Mouse (Mus musculus) cerebellum, adult 2 months (tissue): Measurements from ENCODE around the gene Ropn1l. TPM values are rescaled to one million over a fixed set of nuclear protein-coding genes. Genes with fewer than 3 reads are reported as not detected.

Source experiments
- DNase-seq, 2 experiments: peaks; one replicate each; pipeline ENCODE4 v3.0.0; 2021
- H3K27ac ChIP-seq: fragments of 200-500 bp; 2 replicates; pipeline ENCODE4 v1.5.1; 2012; ENCODE audit warnings: low read length, control low read depth, inconsistent platforms; ENCODE audit not compliant: insufficient read depth
- H3K27me3 ChIP-seq: fragments of 200-500 bp; 2 replicates; pipeline ENCODE4 v1.6.1; 2012; ENCODE audit warnings: inconsistent platforms, mild to moderate bottlenecking, low read length, moderate library complexity; ENCODE audit not compliant: control insufficient read depth, insufficient read depth
- H3K4me1 ChIP-seq: fragments of 200-500 bp; 2 replicates; pipeline ENCODE4 v1.6.1; 2011; ENCODE audit warnings: low read length; ENCODE audit not compliant: control insufficient read depth, insufficient read depth
- H3K4me3 ChIP-seq: fragments of 200-500 bp; replicated peaks from 2 replicates; pipeline ENCODE3; 2011; ENCODE audit warnings: mild to moderate bottlenecking, low read depth, low read length, control low read depth; ENCODE audit not compliant: insufficient read depth
- CTCF ChIP-seq: fragments of 200-500 bp; IDR thresholded peaks from 2 replicates; pipeline ENCODE4 v1.5.1; 2011; ENCODE audit warnings: low read depth, mild to moderate bottlenecking, control low read depth, low read length, moderate library complexity, borderline replicate concordance; ENCODE audit not compliant: insufficient read depth
- POLR2A ChIP-seq: fragments of 200-500 bp; IDR thresholded peaks from 2 replicates; pipeline ENCODE4 v1.6.1; 2011; ENCODE audit warnings: low read length, control low read depth, borderline replicate concordance; ENCODE audit not compliant: insufficient read depth
- WGBS: fragments of 180-500 bp; shearing (Covaris S2); methylation state at CpG from one replicate; pipeline ENCODE4 v1.1.7; 2018; 5-methylcytosine and 5-hydroxymethylcytosine counted together
- polyA plus RNA-seq: library from polyadenylated mRNA; depleted of rRNA; stranded (reverse); fragments of >200 nt; gene quantifications from 2 replicates; pipeline ENCODE4 v1.2.3, GENCODE M21; 2012

The Ropn1l gene
- polyA plus RNA-seq, 1 experiment = 1.3 TPM

DNA sequence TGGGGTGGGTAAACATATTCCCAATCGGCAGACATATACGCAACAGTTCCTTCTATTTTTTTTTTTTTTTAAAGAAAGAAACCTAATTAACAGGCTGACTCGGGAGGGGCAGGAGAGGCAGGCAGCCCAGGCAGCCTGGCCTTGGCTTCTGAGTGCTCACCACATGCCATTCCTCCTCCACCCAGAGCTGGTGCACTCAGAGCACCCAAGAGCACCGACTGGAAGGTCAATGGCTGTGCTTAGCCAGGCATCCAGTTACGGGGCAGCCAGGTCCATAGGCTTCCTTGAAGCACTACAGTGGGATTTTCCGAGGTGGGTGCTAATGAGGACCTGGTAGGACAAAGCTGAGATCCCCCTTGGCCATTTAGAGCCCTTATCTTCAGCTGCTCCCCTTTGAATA, 11.5 kb downstream of the Ropn1l start:
- Histone ChIP-seq H3K27me3 (no peaks in the 10 kb centered on the region), H3K4me3 (no peak overlapping the region), H3K4me1 (0 out of 2 replicates have a peak, but pooled peaks cover under 1% of the 10 kb centered on the region), H3K27ac (no peak overlapping the region)
- 78% methylated on average over 6 of the region's 6 CpGs for WGBS
- DNase-seq = no peak
- TF ChIP-seq POLR2A = no peak
- no peak for TF ChIP-seq CTCF

DNA sequence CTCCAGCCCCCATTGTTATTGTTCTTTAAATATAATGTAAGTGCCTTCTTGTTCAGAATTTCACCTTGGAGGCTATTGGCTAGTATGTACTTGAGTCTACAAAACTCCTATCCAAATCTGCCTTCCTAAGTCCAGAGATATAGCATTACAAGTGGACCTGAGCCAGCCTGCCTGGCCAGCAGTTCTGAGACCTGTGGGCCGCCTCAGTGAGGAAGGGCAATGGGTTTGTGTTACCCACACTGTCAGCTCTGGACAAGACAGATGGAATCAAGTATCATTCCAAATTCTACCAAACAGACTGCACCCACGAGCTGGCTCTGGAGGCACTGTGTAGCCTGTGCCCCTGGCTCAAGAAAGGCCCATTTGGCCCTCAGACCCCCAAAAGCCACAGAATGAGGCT, 16.7 kb downstream of the Ropn1l start:
- 30% methylated on average over 2 of the region's 2 CpGs for WGBS
- H3K27me3 ChIP-seq = no peaks in the 10 kb centered on the region
- H3K4me1 ChIP-seq = no peaks in the 10 kb centered on the region
- H3K4me3 ChIP-seq = no peak overlapping the region
- TF ChIP-seq POLR2A (no peak), CTCF (no peak)
- no peak for DNase-seq
- no peak overlapping the region for H3K27ac ChIP-seq

DNA sequence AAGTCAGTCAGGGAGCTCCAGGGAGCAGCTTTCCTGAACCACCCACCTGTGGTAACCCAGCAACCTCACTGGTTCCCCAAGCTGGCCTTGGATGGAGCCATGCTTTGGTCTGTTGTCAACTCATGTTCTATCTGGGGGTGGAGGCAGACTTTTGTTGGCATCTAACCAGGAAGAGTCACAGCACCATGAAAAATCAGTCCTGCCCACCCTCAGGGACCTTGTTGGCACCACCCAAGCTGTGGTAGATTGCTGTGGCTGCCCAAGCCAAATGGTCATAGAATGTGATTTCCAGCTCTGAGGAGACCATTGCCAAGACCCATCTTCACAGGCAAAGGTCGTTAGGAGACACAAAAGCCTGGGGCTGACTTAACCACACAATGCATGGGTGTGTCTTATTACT, 17.5 kb downstream of the Ropn1l start:
- no peak for DNase-seq
- no peak for TF ChIP-seq POLR2A
- no peak overlapping the region for H3K4me3 ChIP-seq
- WGBS = 12% methylated on average over 1 of the region's 1 CpGs
- H3K27ac ChIP-seq = no peak overlapping the region
- H3K27me3 ChIP-seq = no peaks in the 10 kb centered on the region
- no peaks in the 10 kb centered on the region for H3K4me1 ChIP-seq

DNA sequence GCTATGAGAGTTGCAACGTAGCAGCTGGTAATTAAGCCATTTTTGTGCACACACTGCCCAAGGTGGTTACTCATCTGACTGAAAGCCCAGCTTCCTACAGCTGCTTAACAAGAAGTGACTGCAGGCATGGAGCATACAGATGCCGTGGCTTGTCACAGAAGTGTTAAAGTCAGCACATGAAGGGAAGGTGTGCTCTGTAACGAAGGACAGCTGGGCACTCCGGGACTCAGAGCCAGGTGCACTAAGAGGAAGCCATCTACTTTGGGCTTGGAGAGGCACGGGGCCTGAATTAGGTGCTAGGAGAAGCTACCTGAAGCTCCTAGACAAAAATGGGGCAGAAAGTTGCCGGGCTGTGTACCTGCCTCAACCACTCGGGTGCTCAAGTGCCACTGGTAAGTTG, 19.8 kb downstream of the Ropn1l start:
- H3K27me3 ChIP-seq = no peaks in the 10 kb centered on the region
- no peak overlapping the region for H3K27ac ChIP-seq
- no peak for DNase-seq
- no peaks in the 10 kb centered on the region for H3K4me1 ChIP-seq
- WGBS = 81% methylated on average over 7 of the region's 7 CpGs
- no peak overlapping the region for H3K4me3 ChIP-seq
- no peak for TF ChIP-seq CTCF
- TF ChIP-seq POLR2A = no peak

DNA sequence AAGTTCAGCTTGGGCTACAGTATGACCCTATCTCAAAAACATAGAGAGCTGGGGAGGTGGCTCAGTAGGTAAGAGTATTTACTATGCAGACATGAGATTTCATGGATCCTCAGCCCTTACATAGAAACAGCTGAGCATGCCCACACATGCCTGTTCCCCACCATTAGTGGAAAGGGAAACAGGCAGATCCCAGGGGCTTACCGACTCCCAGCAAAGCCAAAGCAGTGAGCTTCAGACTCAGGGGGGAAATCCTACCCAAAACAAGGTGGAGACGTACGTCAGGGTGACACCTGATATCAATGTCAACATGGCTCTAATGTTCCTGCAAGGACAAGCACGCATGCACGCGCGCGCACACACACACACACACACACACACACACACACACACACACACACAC, 21.7 kb downstream of the Ropn1l start:
- DNase-seq = no peak
- H3K27ac ChIP-seq = no peak overlapping the region
- TF ChIP-seq POLR2A (no peak), CTCF (no peak)
- H3K4me3 ChIP-seq = no peak overlapping the region
- H3K4me1 ChIP-seq = no peaks in the 10 kb centered on the region
- 92% methylated on average over 8 of the region's 8 CpGs for WGBS
- no peaks in the 10 kb centered on the region for H3K27me3 ChIP-seq

DNA sequence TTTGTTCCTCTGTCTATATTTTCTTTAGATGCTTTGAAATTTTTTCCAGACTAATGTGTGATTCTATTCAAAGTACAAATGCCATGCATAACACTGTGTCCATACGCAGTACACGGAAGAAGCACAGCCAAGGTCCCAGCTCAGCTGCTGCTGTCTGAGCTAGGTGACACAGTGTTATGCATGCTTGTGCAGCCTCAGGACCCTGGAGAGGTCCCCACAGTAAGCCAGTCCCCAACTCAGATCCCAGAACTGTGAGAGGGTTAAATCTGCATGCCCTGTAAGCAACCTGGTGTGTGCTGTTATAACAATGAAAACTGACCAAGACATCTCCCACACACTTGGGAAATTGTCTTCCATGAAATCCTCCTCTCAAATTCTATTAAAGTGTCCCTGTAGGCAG, 23.5 kb downstream of the Ropn1l start:
- Histone ChIP-seq H3K27me3 (no peaks in the 10 kb centered on the region), H3K27ac (no peak overlapping the region), H3K4me3 (no peak overlapping the region), H3K4me1 (no peaks in the 10 kb centered on the region)
- 84% methylated on average over 2 of the region's 2 CpGs for WGBS
- no peak for DNase-seq
- TF ChIP-seq POLR2A (no peak), CTCF (no peak)

DNA sequence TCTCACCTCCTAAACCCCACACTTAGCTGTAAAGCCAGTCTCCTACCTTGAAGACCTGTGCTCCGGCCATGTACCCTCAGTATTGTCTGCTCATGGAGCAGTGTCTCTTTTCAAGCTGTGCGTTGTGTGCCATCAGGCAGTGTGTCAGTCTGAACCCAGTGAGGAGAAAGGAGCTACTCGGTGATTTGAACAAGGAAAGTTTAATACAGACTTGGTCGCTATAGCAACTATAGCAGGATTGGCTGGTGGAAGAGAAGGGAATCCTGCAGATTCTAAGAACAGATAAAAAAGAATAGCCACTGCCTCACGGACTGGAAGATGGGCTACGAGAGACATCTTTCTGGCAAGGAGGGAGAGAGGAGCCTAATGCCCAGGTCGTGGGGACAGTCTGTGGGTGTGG, 24.1 kb downstream of the Ropn1l start:
- TF ChIP-seq CTCF (no peak), POLR2A (no peak)
- no peak for DNase-seq
- H3K27ac ChIP-seq = no peak overlapping the region
- 51% methylated on average over 7 of the region's 7 CpGs for WGBS
- no peak overlapping the region for H3K4me3 ChIP-seq
- H3K4me1 ChIP-seq = no peaks in the 10 kb centered on the region
- H3K27me3 ChIP-seq = no peaks in the 10 kb centered on the region

- H3K27ac ChIP-seq = no peak overlapping the region
- WGBS = 80% methylated on average over 12 of the region's 12 CpGs
Observed at GRCm38 (mm10) chr15:31428571-31428970, 25.0 kb downstream of the Ropn1l start.

More at GRCm38 (mm10) chr15:31428571-31428970, 25.0 kb downstream of the Ropn1l start:
- Histone ChIP-seq H3K4me1 (no peaks in the 10 kb centered on the region), H3K4me3 (no peak overlapping the region), H3K27me3 (no peaks in the 10 kb centered on the region)
- TF ChIP-seq POLR2A = no peak
- no peak for TF ChIP-seq CTCF
- DNase-seq = no peak
